Mouse (Mus musculus) thymus, adult 18-20 months (tissue): ENCODE measurements at regions not wholly inside any gene's neighbourhood (a gene's known extent, or its start where the extent isn't known, plus 50 kb on each side); places are given as distances from the start of the nearest gene placed in this dataset.

Source experiments
- DNase-seq, 2 experiments: peaks; one replicate each; pipeline ENCODE4 v3.0.0; 2022; ENCODE audit warnings: mixed read lengths in 2 of 2

- DNase-seq: no peak
Observed at GRCm38 (mm10) chr7:136825647-136826046, 68.8 kb upstream of the Mgmt start.

GRCm38 (mm10) chr7:136829621-136830313, 64.6 kb upstream of the Mgmt start:
- DNase-seq: no peak

GRCm38 (mm10) chr7:136832419-136832818, 62.0 kb upstream of the Mgmt start:
- DNase-seq: no peak

GRCm38 (mm10) chr7:136838971-136839370, 55.4 kb upstream of the Mgmt start:
- no peak for DNase-seq

GRCm38 (mm10) chr7:136840224-136840623, 54.2 kb upstream of the Mgmt start:
- DNase-seq: no peak

GRCm38 (mm10) chr7:136842751-136843150, 51.7 kb upstream of the Mgmt start:
- no peak for DNase-seq

GRCm38 (mm10) chr7:136844282-136844681, 50.1 kb upstream of the Mgmt start:
- no peak for DNase-seq
